Mouse (Mus musculus): ENCODE measurements around the gene Haus8.

- TF ChIP-seq CTCF (IDR thresholded peaks at IDR 0.05): no peak
- no peak for TF ChIP-seq EP300 (IDR thresholded peaks at IDR 0.05)
These were observed 43.8 kb upstream of the Haus8 start for GRCm38 (mm10) chr8:71316486-71317031.
